Mouse (Mus musculus) CD4-positive naive resting alpha-beta T cell, adult 76 days (primary cell): ENCODE results near the gene Apol7e. TPM values are rescaled to one million over a fixed set of nuclear protein-coding genes. Genes with fewer than 3 reads are reported as not detected.

Experiments used
- total RNA-seq: library from RNA; stranded (reverse); gene quantifications from one replicate; pipeline ENCODE4 v1.2.4, GENCODE M21; 2023

Apol7e gene
- total RNA-seq, result 53.8 TPM

DNA sequence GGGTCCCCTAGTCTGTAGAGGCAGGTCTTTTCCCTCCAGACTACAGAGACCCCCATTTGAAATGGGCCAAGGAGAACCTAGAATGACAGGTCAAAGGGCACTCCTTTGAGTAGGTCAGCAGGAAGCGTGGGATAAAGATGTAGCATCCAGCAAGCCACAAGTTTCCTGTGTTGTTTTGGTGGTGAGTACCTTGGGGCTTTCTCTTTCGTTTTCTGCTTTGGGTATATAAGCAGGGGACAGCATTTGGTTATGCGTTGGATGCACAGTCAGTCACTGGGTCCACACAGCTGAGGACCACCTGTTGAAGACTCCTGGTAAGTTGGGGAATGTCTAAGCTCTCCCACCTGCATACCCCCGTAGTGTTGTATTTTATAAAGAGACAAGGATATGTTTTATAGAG lies at the start of gene Apol7e:
TSS of gene Apol7e (plus strand) at position 202 of the 400 bp plus-strand sequence.

DNA sequence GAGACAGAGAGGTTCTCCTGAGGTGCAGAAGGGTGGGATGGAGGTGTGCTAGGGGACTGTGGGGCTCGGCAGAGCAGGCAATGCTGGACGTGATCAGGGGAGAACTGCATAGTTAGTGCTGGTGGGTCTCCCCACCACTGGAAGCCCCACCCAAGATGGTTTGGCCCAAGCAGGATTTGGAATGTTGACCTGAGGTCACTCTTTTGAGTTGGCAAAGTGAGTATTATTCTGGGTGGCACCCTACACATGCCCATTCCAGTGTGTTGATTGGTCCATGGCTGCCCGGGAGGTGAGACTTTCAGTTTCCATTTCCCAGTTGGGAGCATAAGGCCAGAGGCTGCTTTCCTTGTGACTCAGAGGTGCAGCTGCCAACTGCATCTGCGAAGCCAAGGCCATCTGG lies 30.1 kb downstream of the Apol7e start, which contains the start of gene Apol9b:
TSS of gene Apol9b (plus strand) at position 301 of the 400 bp plus-strand sequence.

GRCm38 (mm10) chr15:77756848-77757247 lies 58.2 kb downstream of the Apol7e start, which contains the start of gene Apol8:
Gene Apol8, minus strand, starts transcription at chr15:77757003.

Other genes starting within 250 kb of the Apol7e start
- not detected for gene Apol10a, start 221.8 kb upstream of the Apol7e start, total RNA-seq
- gene Apol11a, start 190.6 kb upstream of the Apol7e start, total RNA-seq, result 2.6 TPM
- 1.2 TPM for gene Apol7c, start 165.5 kb upstream of the Apol7e start, total RNA-seq
- not detected for gene 1700025B11Rik, start 137.0 kb upstream of the Apol7e start, total RNA-seq
- gene Apol10b, start 102.7 kb upstream of the Apol7e start, total RNA-seq, result 1.6 TPM
- not detected for gene Gm36245, start 99.6 kb upstream of the Apol7e start, total RNA-seq
- 8.4 TPM for gene Apol11b, start 55.6 kb upstream of the Apol7e start, total RNA-seq
- gene Apol9b, start 30.2 kb downstream of the Apol7e start, total RNA-seq, result 2.6 TPM
- 20.0 TPM for gene Apol8, start 58.1 kb downstream of the Apol7e start, total RNA-seq
- 1,061 TPM for gene Myh9, start 143.3 kb downstream of the Apol7e start, total RNA-seq
- gene Txn2, start 230.1 kb downstream of the Apol7e start, total RNA-seq, result 74.1 TPM